In the genomic region with DNA sequence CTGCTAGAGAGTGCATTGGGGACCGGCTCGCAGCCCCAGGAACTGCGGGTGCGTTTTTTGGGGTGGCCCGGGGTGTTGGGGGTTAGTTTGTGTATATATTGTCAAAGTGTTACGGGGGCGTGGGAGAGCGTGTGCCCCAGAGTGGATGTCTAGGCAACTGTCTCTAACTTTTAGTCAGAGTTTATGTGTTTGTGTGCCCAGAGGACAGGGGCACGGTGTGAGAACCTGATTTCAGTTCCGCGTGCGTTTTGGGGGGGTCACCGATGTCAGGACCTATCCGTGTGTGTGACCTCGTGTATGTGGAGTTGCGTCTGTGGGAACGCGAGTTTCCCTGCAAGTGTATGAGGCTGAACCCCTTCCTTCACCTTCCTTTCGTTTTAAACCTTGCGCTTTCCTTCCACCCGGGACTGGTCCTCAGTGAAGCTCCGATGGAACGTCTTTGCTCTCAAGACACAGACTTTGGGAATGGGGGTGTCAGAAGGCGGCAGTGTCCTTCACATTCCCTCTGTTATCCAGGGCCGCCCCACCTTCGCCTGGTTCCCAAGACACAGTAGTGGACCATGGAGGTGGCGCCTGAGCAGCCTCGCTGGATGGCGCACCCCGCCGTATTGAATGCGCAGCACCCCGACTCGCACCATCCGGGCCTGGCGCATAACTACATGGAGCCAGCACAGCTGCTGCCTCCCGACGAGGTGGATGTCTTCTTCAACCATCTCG, we compare ENCODE assay signal across 9 mouse cellular contexts. TPM values are rescaled to one million over a fixed set of nuclear protein-coding genes. Genes with fewer than 3 reads are reported as not detected.
DNase-seq lines count a peak whose midpoint lies in the region; ATAC-seq and TF ChIP-seq lines count a peak whose summit lies in the region.
"Had no signal": no experiment of that assay in that cellular context is flagged by ENCODE, and none has a peak within 500 bp of the region (broad histone marks: within the 10 kb centered on the region; RNA-seq: fewer than 3 reads in every experiment).

No protein-coding gene starts in this region.

- no peaks in the 10 kb centered on the region for H3K9me3 ChIP-seq in heart, embryonic 11.5 days (replicated peaks; ENCODE audit: control insufficient read depth, low read length)
- H3K9me3 ChIP-seq in hindbrain, embryonic 12.5 days (replicated peaks): no peaks in the 10 kb centered on the region

- no peak for ATAC-seq in heart, embryonic 11.5 days (replicated peaks; ENCODE audit: insufficient number of reproducible peaks, low FRiP score, low TSS enrichment)
- no peak for ATAC-seq in hindbrain, embryonic 12.5 days (ENCODE audit: low FRiP score)

- H3K9ac ChIP-seq in heart, embryonic 11.5 days (ENCODE audit: low read depth, low read length): peak overlapping the region; percentile 67
- H3K9ac ChIP-seq in hindbrain, embryonic 12.5 days: peak overlapping the region; percentile 56

- no peak for DNase-seq in heart, postnatal 4 days
- peak; percentile 30 to 45 for DNase-seq in lung, postnatal 4 days
- no peak for DNase-seq in retina, embryonic 14.5 days (ENCODE audit: low spot score)
- no peak for DNase-seq in adrenal gland, postnatal 14 days
- no peak for DNase-seq in cerebellum, postnatal 4 days (ENCODE audit: low spot score in 2 of 2)

- no peak overlapping the region for H3K27ac ChIP-seq in heart, embryonic 11.5 days (ENCODE audit: low read depth, low read length)
- no peak overlapping the region for H3K27ac ChIP-seq in cortical plate, adult 2 months (ENCODE audit: insufficient read depth, low read length)
- no peak overlapping the region for H3K27ac ChIP-seq in hindbrain, embryonic 12.5 days

- no peak for TF ChIP-seq CTCF in cortical plate, adult 2 months (IDR thresholded peaks at IDR 0.05; ENCODE audit: extremely low read depth, insufficient read depth, low read length)

- peaks cover 89% of the 10 kb centered on the region for H3K27me3 ChIP-seq in heart, embryonic 11.5 days (ENCODE audit: control insufficient read depth, insufficient read depth, low read length)
- peaks cover 99% of the 10 kb centered on the region for H3K27me3 ChIP-seq in hindbrain, embryonic 12.5 days

- H3K36me3 ChIP-seq in heart, embryonic 11.5 days (ENCODE audit: control insufficient read depth, insufficient read depth, low read length): no peaks in the 10 kb centered on the region
- H3K36me3 ChIP-seq in hindbrain, embryonic 12.5 days: no peaks in the 10 kb centered on the region

- no peak for TF ChIP-seq POLR2A in cortical plate, adult 2 months (IDR thresholded peaks at IDR 0.05; ENCODE audit: extremely low read depth, insufficient read depth, low read length)

- under 1% methylated on average over 39 of the region's 39 CpGs for WGBS in heart, embryonic 11.5 days (ENCODE audit: insufficient replicate concordance)
- 2% methylated on average over 39 of the region's 39 CpGs for WGBS in hindbrain, embryonic 12.5 days

- H3K4me1 ChIP-seq in heart, embryonic 11.5 days (ENCODE audit: control insufficient read depth, insufficient read depth, low read length): peaks cover 37% of the 10 kb centered on the region
- H3K4me1 ChIP-seq in cortical plate, adult 2 months (ENCODE audit: control insufficient read depth, insufficient read depth, low read length): no peaks in the 10 kb centered on the region
- peaks cover 36% of the 10 kb centered on the region for H3K4me1 ChIP-seq in hindbrain, embryonic 12.5 days

- peak overlapping the region; percentile 47 for H3K4me3 ChIP-seq in heart, embryonic 11.5 days (ENCODE audit: low read depth, low read length)
- H3K4me3 ChIP-seq in cortical plate, adult 2 months (ENCODE audit: insufficient read depth, low read length): peak overlapping the region; percentile 8
- H3K4me3 ChIP-seq in hindbrain, embryonic 12.5 days: peak overlapping the region; percentile 40

- peak overlapping the region; percentile 71 for H3K4me2 ChIP-seq in heart, embryonic 11.5 days
- H3K4me2 ChIP-seq in hindbrain, embryonic 12.5 days (replicated peaks): peak overlapping the region; percentile 60

RNA-seq across cellular contexts. Expression of gene Gata2, which starts 5.5 kb away (rescaled TPM):
- 14.3 and 14.5 TPM in 2 replicates for polyA plus RNA-seq in heart, embryonic 11.5 days (2014; fragmentation: Nextera tagmentation; extraction: Ambion mirVana)
- total RNA-seq in heart, postnatal 4 days (2021): 10 to 100 TPM; 15.2 to 16.8 TPM
- 5.8 and 6.1 TPM in 2 replicates for polyA plus RNA-seq in cortical plate, adult 2 months (2012; rRNA removed)
- 29.4 and 43.6 TPM in 2 replicates for polyA plus RNA-seq in hindbrain, embryonic 12.5 days (2016; fragmentation: Nextera tagmentation; extraction: Ambion mirVana)
- total RNA-seq in adrenal gland, postnatal 14 days (2021): 26.3 and 36.4 TPM in 2 replicates

RNA-seq across cellular contexts. Expression of gene Dnajb8, which starts 22.9 kb away (rescaled TPM):
- polyA plus RNA-seq in heart, embryonic 11.5 days (2014; fragmentation: Nextera tagmentation; extraction: Ambion mirVana): not detected in 2 replicates
- not detected for total RNA-seq in heart, postnatal 4 days (2021)
- not detected in 2 replicates for polyA plus RNA-seq in cortical plate, adult 2 months (2012; rRNA removed)
- not detected in 2 replicates for polyA plus RNA-seq in hindbrain, embryonic 12.5 days (2016; fragmentation: Nextera tagmentation; extraction: Ambion mirVana)
- total RNA-seq in adrenal gland, postnatal 14 days (2021): not detected in 2 replicates
- total RNA-seq: MEL had no signal

Comparison
In these comparisons a context has a peak if more than half of its experiments do, and no peak if none do; other contexts are left out.
1. DNase-seq: peak in lung, postnatal 4 days (2 of 2); none in heart, postnatal 4 days (single experiment), retina, embryonic 14.5 days (single experiment), adrenal gland, postnatal 14 days (single experiment) and cerebellum, postnatal 4 days (0 of 2).
2. Peak in every context shown above with its lines, with median percentiles within 50 percentile points of each other: H3K4me3 ChIP-seq.